Mouse (Mus musculus) layer of hippocampus, adult 2 months (tissue): ENCODE measurements around the gene Sytl1. TPM values are rescaled to one million over a fixed set of nuclear protein-coding genes. Genes with fewer than 3 reads are reported as not detected.
A peak's percentile ranks its signal among the peaks of the same experiment; 100 is the strongest.

Experiments used
- DNase-seq, 2 experiments: peaks; one replicate each; pipeline ENCODE4 v3.0.0; 2022; ENCODE audit warnings: low spot score in 2 of 2
- H3K27ac ChIP-seq: fragments of 200-600 bp; 2 replicates; pipeline ENCODE4 v1.8.1; 2022
- H3K4me3 ChIP-seq: fragments of 200-600 bp; 2 replicates; pipeline ENCODE4 v1.8.1; 2022; ENCODE audit warnings: mild to moderate bottlenecking
- CTCF ChIP-seq: fragments of 200-600 bp; conservative IDR thresholded peaks from 2 replicates; pipeline ENCODE4 v1.8.1; 2022; ENCODE audit warnings: antibody characterized with exemption, mild to moderate bottlenecking, moderate library complexity
- total RNA-seq, 2 experiments: library from RNA; stranded (reverse); gene quantifications; 2 replicates each; pipeline ENCODE4 v1.2.3; 2021

Gene Sytl1
- total RNA-seq, 2 experiments from 2014 or later: 0.20 to 0.34 TPM

GRCm38 (mm10) chr4:133233285-133233976 is 29.5 kb downstream of the Sytl1 start:
- no peak for DNase-seq
- H3K4me3 ChIP-seq: no peak overlapping the region
- no peak overlapping the region for H3K27ac ChIP-seq
- peak; percentile 78 for TF ChIP-seq CTCF

DNA sequence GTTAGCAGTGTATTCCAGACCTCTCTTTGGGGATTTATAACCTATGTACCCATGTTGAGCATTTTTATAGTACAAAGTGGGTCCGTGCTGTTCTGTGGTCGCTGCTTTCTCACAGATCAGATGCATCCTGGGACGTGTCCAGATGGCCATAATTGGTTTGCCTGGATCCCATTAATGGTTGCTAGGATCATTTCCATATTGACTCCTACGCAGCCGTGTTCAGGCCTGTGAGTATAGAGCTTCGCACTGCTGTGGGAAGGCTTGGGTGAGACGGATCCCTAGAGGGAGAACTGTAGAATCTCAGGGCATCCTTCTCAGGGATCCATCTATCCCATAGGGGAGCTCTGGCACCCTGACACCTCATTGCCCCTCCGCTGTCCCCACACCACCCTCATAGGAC is 33.3 kb downstream of the Sytl1 start:
- Histone ChIP-seq H3K4me3 (no peak overlapping the region), H3K27ac (peak overlapping the region; percentile 59; the same call in 1 of the 2 replicates)
- no peak for TF ChIP-seq CTCF
- no peak for DNase-seq

- no peak overlapping the region for H3K4me3 ChIP-seq
- no peak for TF ChIP-seq CTCF
- no peak for DNase-seq
Measured at GRCm38 (mm10) chr4:133227636-133228035, 35.3 kb downstream of the Sytl1 start.

DNA sequence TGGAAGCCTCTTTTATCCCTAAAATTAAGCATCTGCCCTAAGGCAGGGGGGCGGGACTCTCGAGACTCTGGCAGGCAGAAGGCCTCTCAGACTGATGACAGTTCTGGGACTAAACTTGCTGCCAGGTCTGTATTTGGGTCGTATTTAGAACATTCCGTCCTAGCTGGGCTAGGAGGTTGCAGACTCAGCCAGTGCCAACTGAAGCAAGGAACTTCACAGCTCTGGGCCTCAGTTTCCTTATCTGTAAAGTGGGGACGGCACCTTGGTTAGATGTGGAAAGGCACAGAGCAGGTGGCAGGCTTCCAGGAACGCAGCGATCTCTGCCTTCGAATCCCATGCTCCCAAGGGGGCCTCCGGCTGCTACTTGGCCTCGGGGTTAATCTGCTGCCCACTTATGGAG is 36.8 kb downstream of the Sytl1 start:
- no peak for TF ChIP-seq CTCF
- Histone ChIP-seq H3K27ac (no peak overlapping the region; the same call in 1 of the 2 replicates), H3K4me3 (no peak overlapping the region)
- no peak for DNase-seq

More at GRCm38 (mm10) chr4:133227636-133228035, 35.3 kb downstream of the Sytl1 start:
- no peak overlapping the region for H3K27ac ChIP-seq

DNA sequence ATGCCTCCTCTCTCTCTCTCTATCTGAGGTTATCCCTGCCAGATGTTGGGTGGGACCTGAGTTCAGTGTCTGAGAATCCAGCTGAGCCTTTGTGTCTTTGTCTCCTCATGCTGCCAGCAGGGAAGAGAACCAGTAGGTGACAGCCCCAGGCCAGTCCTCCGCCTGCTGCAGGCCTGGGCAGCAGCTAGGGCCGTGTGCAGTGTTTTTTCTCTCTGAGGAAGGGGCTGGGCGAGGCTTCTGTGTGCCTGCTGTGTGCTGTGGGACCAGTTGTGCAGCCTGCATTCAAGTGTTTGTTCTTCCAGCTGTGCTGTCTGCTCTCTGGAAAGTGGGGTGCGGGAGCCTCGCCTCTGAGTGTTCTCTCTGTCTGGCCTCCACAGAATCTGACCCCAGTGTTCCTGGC is 39.0 kb downstream of the Sytl1 start:
- no peak for DNase-seq
- Histone ChIP-seq H3K4me3 (no peak overlapping the region), H3K27ac (no peak overlapping the region)
- no peak for TF ChIP-seq CTCF

- H3K27ac ChIP-seq: no peak overlapping the region
- no peak for DNase-seq
- no peak for TF ChIP-seq CTCF
- H3K4me3 ChIP-seq: no peak overlapping the region
Measured at GRCm38 (mm10) chr4:133221701-133222100, 41.2 kb downstream of the Sytl1 start.

DNA sequence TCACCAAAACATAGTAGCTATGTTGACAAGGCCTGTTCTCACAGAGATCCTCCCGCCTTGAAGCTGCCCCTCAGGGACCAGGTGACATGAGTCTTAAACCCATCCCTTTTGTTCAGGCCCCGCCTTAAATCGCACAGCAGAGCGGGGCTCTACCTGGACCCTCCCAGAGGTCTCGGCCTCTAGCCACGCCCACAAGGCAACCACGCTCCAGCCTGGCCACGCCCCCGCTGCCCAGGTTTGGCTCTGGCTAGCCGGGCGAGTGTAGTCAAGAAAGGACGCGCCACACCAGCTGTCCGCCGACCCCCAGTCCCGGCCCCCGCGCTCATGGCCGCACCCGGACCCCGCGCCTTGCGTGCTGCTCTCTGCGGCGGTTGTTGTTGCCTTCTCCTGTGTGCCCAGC is 42.3 kb downstream of the Sytl1 start:
- Histone ChIP-seq H3K27ac (no peak overlapping the region), H3K4me3 (no peak overlapping the region)
- TF ChIP-seq CTCF: no peak
- no peak for DNase-seq

GRCm38 (mm10) chr4:133218745-133219144 is 44.2 kb downstream of the Sytl1 start:
- no peak overlapping the region for H3K4me3 ChIP-seq
- no peak for TF ChIP-seq CTCF
- no peak overlapping the region for H3K27ac ChIP-seq
- DNase-seq: no peak

DNA sequence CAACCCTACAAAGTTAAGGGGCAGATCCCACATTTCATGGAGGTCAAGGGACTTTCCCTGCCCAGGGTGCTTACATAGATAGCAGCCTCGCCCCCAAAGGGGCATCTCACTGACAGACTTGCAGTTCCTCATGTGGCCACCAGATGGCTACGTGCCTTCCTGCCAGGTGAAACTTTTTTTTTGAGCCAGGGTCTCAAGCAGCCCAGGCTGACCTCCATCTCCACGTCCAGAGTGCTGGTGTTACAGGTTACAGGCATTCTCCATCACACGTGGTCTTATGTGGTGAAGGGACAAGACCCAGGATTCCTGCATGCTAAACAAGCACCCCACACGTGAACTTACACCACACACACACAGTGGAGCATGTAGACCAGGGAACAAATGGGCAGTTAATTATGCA is 45.3 kb downstream of the Sytl1 start:
- Histone ChIP-seq H3K27ac (no peak overlapping the region), H3K4me3 (no peak overlapping the region)
- DNase-seq: no peak
- peak; percentile 93 for TF ChIP-seq CTCF

- no peak for DNase-seq
- TF ChIP-seq CTCF: no peak
- Histone ChIP-seq H3K27ac (no peak overlapping the region), H3K4me3 (no peak overlapping the region)
Measured at GRCm38 (mm10) chr4:133213661-133214060, 49.3 kb downstream of the Sytl1 start.

DNA sequence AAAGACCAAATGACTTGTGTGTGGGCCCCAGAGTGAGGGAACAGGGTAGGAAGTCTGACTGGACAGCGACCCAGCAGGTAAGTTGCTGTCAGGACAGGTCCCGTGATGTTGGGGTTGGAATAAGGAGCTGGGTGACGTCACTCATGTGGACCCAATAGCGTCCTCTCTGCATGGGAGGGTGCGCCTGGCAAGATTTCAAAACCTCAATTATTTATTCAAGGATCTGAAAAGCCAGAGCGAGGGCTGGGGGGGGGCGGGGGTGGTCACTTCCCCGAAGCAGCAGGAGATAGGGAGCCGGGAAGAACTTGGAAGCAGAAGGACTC is 49.7 kb downstream of the Sytl1 start:
- no peak for DNase-seq
- no peak; the same call in 1 of the 2 replicates for TF ChIP-seq CTCF
- H3K27ac ChIP-seq: peak overlapping the region; percentile 71; the same call in 1 of the 2 replicates

GRCm38 (mm10) chr4:133212562-133213267 is 50.2 kb downstream of the Sytl1 start:
- peak overlapping the region; percentile 80 for H3K27ac ChIP-seq
- peak; percentile 61 for TF ChIP-seq CTCF
- DNase-seq: peak; percentile 70 to 79
- H3K4me3 ChIP-seq: peak overlapping the region; percentile 77

More for the DNA sequence above, 49.7 kb downstream of the Sytl1 start:
- H3K4me3 ChIP-seq: peak overlapping the region; percentile 77

GRCm38 (mm10) chr4:133211751-133212561 is 51.0 kb downstream of the Sytl1 start, which contains the start of the genes Cd164l2 and Gpr3:
Gene Cd164l2, plus strand, starts transcription at chr4:133212131.
Gene Gpr3, minus strand, starts transcription at chr4:133212536.
- Histone ChIP-seq H3K4me3 (peak within 1 kb of the TSS; percentile 77), H3K27ac (peak within 1 kb of the TSS; percentile 80)
- DNase-seq: no peak
- no peak for TF ChIP-seq CTCF
